Mouse (Mus musculus) erythroid progenitor cell, adult 5-6 weeks (primary cell): ENCODE measurements around the gene Enpep. TPM values are rescaled to one million over a fixed set of nuclear protein-coding genes. Genes with fewer than 3 reads are reported as not detected.

Experiments used
- ATAC-seq: replicated peaks from 2 replicates; pipeline ENCODE4 v1.8.0; 2016; ENCODE audit warnings: moderate number of reproducible peaks, mild to moderate bottlenecking, moderate TSS enrichment, inconsistent platforms; ENCODE audit not compliant: poor library complexity, low FRiP score, severe bottlenecking
- total RNA-seq, 2 experiments: library from RNA; stranded (forward) in 1 of 2; stranded (reverse) in 1 of 2; fragments of 150-400 nt in 1 of 2; fragments of 186-747, 209-891 nt in 1 of 2; gene quantifications; 2 replicates each; pipeline versions ENCODE4 v1.2.3 to v1.2.4; 2015 to 2017; ENCODE audit warnings: low replicate concordance in 2 of 2

Enpep gene
- total RNA-seq (2015; ENCODE audit: low replicate concordance) (0.84 TPM in 1 of 2 replicates, not detected in the other), total RNA-seq (2017; ENCODE audit: low replicate concordance) (2.6 TPM in 1 of 2 replicates, not detected in the other)

DNA sequence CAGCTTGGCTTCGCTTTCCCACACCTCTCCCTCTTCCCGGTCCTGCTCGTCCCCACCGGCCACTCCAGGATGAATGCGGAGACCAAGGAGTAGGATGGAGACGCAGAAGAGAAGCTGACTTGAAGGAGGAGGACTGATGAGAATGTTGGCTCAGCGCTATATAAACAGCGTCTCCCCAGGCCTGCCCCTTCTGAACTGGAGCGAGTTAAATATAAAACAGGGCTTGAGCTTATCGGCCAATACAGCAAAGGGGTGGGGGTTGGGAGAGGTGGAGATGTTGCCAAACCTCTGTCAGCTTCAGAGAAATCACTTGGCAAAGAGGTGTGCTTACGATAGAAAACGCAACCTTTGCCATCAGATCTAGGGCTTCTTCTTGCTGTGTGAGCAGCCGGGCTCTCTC is at the start of gene Enpep:
Gene Enpep, minus strand, starts transcription at position 135 of the 400 bp plus-strand sequence.
- ATAC-seq, result no peak

DNA sequence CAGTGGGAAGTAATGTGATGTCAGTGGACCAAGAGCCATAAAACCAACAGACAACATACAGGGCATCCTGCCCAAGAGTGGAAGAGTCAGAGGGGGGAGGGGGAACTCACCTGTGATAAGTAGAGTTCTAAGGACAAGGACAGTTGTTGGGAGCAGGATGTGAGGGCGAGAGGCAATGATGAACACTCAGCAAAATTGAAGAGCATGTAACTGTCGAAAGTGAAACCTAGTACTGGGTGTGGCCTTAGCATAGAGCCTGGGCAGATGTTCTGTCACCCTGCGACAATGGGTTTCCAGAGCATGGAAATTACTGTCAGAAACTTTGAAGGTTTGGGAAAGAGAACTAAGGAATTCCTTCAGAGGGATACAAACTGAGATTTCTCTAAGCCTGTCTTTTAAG is 46.6 kb upstream of the Enpep start:
- ATAC-seq, result no peak

DNA sequence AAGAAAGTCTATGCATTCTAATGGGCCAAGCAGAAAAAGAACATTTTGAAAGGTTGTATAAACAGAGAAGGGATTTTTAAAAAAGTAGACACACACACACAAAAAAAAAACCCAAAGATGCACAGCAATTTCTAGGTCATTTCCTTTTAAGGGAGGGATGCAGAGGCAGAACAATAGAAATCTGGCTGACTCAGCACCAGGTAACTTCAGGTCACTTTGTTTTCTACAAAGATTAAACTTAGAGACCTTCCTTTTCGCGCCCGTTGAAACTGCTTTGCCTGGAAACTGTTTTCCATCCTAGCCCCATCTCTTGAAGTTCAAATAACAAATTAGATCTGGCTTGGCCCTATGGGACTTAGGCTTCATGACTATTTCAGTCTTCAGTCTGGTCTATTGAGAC is 42.6 kb upstream of the Enpep start:
- no peak for ATAC-seq

DNA sequence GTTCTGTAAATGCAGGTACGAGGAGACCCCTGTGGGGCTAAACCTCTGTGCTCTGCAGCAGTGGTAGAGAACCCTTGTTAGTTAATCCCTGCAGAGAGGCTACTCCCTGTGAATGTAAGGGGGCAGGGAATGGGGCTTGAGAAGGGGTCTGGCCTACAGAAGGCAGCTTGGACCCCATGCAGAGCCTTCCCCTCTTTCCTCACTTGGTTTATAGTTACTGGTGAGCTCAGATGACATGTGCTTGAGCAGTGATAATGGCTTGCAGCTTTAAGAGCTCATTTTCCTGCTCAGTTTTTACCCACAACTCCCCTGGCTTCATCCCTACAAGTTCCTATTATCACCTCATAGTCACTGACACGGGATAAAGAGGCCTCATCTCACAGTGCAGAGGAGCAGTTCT is 40.6 kb upstream of the Enpep start:
- ATAC-seq, result no peak

DNA sequence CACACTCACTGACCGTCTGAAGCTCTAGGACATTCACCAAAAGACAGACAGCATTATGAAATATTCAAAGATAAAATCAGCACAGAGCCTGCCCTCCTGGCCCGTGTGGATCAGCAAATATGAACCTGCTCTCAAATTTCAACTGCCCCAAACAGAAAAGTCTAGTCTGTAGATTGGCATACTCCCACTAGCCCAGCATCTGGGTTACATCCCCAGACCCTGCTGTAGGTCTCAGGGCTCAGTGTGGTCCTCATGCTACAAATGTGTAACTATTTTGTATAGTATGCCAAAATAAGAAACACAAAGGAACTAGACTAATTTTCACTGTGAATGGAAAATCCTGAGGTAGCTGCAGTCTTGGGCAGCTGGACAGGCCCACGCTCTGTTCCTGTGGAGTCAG is 37.0 kb upstream of the Enpep start:
- ATAC-seq, result no peak

DNA sequence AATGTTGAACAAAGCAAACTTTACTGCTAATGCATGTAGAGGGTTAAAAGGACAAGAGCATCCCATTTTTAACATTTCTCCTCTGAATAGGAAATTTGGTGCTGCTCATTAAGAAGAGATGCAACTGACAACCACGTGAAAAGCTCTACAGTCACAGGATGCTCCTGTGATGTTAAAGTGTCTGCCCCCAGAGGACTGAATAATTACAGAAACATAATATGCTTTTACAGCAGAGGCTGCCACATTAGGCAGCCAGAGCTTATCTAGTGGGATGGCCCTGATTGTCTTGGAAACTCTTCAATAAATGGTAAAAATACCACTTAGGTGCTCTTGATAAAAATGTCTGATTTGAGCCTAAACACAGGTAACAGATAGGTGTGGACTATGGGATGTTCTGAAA is 33.4 kb upstream of the Enpep start:
- ATAC-seq, result no peak

DNA sequence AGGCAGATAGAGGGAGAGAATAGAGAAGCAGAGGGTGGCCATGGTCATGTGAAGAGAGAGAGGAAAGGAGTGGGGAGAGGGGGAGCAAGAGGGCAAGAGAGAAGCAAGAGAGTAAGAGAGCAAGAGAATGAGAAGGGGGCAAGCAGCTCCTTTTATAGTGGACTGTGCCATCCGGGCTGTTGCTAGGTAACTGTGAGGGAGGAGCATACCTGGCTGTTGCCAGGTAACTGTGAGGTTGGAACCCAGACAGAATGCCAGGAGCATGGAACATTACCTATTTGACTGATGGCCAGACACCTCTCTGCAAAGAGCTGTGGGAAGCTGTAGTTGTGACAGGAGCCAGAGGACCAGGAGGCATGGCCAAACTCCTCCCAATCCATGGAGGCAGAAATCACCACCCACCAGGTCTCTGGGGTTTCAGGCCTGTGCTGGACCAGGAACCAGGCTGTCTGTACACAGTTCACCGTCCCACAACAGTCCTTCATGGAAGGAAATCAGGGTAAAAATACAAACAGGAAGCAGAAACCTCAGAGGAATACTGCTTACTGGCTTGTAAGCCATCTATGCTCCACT is 32.4 kb upstream of the Enpep start:
- no peak for ATAC-seq

DNA sequence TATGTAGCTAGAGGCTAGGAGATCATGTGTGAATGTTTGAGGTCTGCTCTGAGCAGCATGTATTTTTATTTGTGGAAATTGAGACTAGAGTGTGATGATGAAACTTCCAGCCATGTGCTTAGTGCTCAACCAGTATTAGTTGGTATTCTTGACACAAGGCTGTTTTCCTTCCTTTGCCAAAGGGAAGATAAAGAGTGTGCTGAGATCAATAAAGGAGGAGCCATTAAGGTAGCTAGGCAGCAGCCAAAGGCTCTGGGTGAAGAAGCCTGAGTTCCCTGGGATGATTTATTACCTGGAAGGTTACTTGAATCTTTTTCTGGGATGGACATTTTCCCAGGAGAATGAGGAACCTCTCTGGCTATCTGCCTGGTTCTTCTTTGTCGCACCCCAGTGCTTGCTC is 30.9 kb upstream of the Enpep start:
- ATAC-seq, result no peak

DNA sequence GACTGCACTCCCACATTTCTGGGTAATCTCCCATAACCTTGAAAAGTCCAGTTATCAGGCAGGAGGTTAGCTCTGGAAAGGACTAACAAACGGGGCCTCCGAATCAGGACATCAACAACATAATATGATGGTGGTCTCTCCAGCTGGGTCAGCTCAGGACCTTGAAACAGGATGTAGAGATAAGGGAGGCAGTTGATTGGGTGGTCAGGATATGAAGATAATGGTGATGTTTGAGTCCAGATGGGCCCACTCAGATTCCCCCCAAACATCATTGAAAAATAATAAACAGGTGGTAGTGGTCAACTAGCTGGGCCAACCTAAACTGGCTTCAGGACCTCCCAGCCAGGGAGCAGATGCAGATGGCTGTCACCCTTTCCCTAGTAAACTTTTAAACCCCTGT is 25.6 kb upstream of the Enpep start:
- no peak for ATAC-seq

DNA sequence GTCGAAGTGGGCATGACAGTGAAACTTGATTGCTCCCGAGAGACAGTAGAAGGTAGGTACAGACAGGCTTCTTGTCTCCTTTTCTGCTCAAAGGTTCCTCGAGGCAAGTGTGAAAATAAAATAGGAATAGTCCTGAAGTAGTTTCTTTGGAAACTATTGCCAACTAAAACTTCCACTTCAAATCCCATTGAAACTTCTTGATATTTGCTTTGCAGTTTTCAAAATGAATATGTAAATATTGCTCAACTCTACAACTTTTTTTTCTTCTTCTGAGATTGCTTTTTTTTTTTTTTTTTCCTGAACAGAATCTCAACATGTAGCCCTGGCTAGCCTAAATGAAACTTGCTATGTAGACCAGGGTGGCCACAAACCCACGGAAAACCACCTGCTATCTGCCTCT is 21.4 kb upstream of the Enpep start:
- ATAC-seq, result no peak

DNA sequence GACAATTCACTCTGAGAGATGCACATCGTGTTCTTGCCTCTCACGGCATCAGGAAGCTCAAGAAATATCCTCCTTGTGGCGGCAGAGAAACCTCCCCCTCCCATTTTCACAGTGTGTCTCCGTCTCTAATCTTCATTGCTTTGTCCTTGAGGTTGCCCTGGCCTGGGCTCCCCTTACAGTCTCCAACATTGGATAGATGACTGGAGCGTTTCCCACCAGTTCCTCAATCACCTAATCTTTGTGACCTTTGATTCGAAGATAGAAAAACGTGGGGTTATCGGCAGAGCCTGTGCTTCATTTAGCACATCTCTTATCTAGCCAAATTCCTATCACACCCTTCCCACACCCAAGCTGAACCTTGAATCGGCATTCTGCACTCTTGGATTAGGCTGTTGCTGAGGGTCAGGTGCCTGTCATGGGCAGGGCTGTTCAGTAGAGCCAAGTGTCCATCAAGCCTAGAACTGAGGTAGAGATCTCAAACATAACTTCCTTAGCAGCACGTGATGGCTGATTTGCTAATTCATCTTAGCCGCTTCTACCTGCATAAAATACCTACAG is 18.9 kb upstream of the Enpep start:
- no peak for ATAC-seq

DNA sequence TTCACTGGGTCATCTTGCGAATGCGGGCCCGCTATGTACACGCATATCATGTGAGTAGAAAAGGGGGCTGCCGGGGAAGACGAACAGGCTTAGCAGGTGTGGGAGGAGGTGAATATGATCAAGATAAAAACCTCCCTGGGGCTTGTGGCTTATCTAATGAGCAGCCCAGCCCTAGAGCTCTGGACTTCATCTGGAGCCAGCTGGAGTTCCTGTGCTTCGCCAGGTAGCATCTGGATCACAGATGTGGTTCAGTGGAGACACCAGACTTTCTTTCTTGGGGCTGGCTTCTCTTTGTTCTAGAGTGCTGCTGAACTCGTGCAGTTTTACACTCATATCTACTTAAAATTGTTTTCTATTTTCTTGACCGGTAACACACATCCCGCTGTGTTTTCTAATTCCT is 14.8 kb upstream of the Enpep start:
- ATAC-seq, result no peak

DNA sequence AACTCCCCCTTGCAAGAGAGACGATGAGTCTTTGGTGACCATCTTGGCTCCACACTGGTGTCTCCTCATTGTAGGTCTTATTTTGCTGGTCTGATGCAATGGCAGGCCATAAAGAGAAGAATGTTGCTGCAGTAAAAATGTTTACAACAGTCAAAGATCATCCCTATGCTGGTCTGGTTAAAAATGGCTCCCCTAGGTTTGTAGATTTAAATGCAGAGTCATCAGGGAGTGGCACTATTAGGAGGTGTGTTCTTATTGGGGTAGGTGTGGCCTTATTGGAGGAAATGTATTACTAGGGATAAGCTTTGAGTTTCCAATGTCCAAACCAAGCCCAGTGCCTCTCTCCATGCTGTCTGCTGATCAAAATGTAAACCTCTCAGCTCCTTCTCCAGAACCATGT is 10.2 kb upstream of the Enpep start:
- ATAC-seq, result no peak

DNA sequence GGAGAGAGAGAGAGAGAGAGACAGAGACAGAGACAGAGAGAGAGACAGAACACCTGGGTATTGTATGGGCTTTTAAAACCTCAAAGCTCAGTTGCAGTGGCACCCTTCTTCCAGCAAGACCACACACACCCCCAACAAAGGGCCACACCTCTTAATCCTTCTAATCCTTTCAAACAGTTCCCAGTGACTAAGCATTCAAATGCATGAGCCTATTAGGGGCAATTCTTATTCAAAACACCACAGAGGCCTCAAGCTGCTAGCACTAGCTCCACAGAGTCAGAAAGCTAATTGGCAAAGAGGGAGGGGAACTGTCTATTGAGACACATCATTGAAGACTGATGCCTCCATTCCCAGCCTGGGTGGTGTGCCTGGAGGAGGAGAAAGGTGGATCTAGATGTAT is 8.5 kb upstream of the Enpep start:
- no peak for ATAC-seq

DNA sequence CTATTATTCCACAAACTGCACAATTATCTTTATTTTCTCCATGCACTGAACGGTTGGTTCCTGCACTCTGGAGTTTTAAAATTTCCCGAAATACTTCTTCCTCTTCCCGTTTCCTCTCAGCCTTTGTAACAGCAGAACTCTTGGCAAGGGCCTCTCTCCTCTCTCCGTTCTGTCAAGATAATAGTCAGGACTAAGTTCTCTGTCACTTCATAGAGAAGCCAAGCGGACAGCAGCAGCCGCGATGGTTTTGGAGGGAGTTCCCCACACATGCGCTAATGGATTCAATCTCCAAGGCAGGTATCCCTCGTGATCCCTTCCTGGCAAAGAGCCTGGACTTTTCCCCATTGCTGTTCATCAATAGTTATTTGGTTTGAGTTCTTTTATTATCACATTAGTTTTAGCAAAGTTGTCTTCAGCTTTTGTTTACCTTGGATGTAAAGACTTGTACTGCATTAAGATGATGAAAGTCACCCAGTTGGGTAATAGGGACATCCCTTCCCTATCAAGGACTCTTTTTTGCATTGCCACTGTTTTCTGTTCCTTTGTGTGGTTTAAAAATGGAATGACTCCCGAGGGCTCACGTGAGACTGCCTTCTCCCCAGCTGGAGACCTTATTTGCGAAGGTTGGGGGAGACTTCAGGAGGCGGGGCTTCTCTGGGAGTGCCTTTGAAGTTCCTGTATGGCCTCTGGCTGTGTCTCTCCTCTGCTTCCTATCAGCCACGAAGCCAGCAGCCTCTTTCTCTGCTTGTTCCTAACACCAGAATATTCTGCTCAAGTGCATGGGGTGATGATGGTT is 6.0 kb upstream of the Enpep start:
- ATAC-seq, result no peak

DNA sequence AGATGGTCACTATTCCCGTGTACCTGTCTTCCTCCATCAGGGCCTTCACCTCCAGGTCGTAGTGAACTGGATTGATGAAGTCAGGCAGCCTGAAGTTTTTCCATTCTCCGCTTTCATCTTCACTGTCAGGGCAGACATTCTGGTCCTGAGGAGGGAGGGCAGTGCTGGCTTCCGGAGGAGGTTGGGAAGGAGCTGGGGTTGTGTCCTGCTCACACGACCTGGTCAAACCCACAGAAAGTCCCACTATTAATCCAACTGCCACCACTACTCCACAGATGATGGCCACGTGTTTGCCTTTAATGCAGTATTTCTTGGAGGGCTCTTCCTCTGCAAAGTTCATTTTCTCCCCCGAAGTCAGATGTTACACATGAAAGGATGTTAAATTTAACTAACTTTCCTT is 378 bp downstream of the Enpep start:
- ATAC-seq, result no peak

DNA sequence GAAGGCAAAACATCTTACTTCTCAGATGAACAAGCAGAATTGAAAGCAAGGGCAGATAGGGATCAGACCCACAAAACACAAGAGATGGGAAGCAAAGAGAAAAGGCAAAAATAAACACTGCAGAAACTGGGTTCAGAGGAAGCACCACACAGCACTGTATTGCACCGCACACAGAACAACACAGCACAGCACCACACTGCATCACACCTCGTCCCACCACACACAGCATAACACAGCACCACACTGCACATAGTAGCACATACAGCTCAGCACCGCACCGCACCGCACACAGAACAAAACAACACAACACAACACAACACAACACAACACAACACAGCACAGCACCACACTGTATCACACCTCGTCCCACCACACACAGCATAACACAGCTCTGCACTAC is 1.1 kb downstream of the Enpep start:
- ATAC-seq, result no peak

DNA sequence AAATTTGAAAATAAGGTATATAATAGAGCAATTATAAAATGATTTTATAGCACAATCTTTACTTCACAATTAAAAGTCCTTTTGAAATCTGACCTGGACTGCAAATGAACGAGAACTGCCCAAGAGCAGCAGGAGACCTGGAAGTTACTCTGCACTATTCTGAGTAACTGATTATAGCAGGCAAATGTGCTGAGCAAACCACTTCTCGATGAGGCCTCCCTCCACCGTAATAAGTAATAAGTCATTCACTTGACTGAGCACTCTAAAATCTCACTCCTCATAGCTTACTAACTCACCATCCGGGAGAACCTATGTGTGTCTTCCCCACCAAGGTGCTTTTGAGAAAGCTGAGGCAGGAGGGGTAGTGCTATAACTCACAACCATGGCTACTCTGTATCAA is 4.5 kb downstream of the Enpep start:
- ATAC-seq, result no peak

DNA sequence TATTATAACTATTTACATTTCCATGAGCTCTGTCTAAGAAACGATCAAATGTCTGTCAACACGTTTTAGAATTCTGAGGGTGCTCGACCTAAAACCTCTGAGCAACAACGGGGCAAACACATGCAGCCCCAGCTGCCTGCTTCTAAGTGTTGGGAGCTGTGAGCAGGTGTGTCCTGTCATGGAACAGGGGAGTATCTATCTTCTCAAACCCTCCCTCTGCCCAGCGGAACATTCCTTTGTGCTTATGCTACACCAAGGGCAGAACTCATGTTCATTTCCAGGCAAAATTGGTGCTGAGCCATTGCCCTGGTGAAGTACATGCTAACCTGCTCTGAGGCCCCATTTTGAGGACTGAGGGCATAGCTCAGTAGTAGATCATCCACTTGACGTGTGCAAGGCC is 10.9 kb downstream of the Enpep start:
- no peak for ATAC-seq

DNA sequence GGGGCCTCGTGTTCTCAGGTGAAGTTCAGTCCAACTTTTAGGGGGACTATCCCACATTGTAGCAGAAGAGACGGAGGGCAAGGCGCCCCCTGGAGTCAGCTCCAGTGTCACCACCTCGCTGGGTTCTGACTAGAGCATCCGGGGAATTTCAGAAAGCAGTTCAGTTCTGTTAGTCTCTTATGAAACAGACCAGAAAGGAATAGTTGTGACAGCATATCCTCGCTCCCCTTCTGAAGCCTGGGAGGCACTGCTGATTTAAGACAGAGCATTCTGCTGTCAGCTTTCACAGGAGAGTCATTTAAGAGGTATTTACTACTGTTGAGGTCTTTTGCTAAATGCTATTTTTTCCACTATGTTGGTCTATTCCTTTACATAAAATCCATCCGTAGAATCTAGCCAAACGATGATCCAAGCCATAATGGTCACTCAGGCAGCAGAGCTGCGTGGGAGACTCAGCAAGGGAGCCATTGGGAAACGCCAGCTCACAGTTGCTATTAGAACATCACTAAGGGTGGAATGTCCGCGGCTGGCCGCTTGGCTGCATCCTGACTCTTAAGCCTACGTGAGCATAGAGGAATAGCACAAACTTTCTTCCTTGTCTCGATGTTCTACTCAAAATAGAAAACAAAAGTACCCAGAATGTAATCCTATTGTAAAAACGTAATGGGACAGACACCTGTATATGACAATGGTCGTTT is 15.3 kb downstream of the Enpep start:
- no peak for ATAC-seq
